Mouse (Mus musculus) limb, embryonic 13.5 days (tissue): Measurements from ENCODE around the gene Clec12b. TPM values are rescaled to one million over a fixed set of nuclear protein-coding genes. Genes with fewer than 3 reads are reported as not detected.

Source experiments
- ATAC-seq: fragments of 200-750 bp; cut with Nextera tagmentation; 2 replicates; pipeline ENCODE4 v1.8.0; 2017; ENCODE audit warnings: low read depth, moderate number of reproducible peaks, moderate TSS enrichment; ENCODE audit not compliant: low FRiP score
- H3K27ac ChIP-seq: fragments of 300-500 bp; sonication (generic); 2 replicates; pipeline ENCODE4 v1.5.1; 2015; ENCODE audit warnings: inconsistent platforms, mild to moderate bottlenecking, moderate library complexity
- H3K27me3 ChIP-seq: fragments of 300-500 bp; sonication (generic); 2 replicates; pipeline ENCODE4 v1.6.1; 2015; ENCODE audit warnings: mild to moderate bottlenecking, inconsistent platforms
- H3K36me3 ChIP-seq: fragments of 300-500 bp; sonication (generic); 2 replicates; pipeline ENCODE4 v1.6.1; 2015; ENCODE audit warnings: inconsistent platforms, mild to moderate bottlenecking, moderate library complexity
- H3K4me1 ChIP-seq: fragments of 300-500 bp; sonication (generic); 2 replicates; pipeline ENCODE4 v1.6.1; 2015; ENCODE audit warnings: inconsistent platforms
- H3K4me2 ChIP-seq: fragments of 300-500 bp; sonication (generic); replicated peaks from 2 replicates; pipeline ENCODE4 v1.6.1; 2015; ENCODE audit warnings: inconsistent platforms, mild to moderate bottlenecking, moderate library complexity
- H3K4me3 ChIP-seq: fragments of 300-500 bp; sonication (generic); 2 replicates; pipeline ENCODE4 v1.5.1; 2015; ENCODE audit warnings: moderate library complexity, mild to moderate bottlenecking, inconsistent platforms
- H3K9ac ChIP-seq: fragments of 300-500 bp; sonication (generic); 2 replicates; pipeline ENCODE4 v1.6.1; 2015; ENCODE audit warnings: mild to moderate bottlenecking, inconsistent platforms
- H3K9me3 ChIP-seq: fragments of 300-500 bp; sonication (generic); 2 replicates; pipeline ENCODE4 v1.6.1; 2016; ENCODE audit warnings: inconsistent platforms
- WGBS: fragments of 180-500 bp; shearing (Covaris S2); methylation state at CpG from one replicate; pipeline ENCODE4 v1.1.7; 2015; 5-methylcytosine and 5-hydroxymethylcytosine counted together
- polyA plus RNA-seq: library from polyadenylated mRNA; unstranded; fragments of >200 nt; fragmentation: Nextera tagmentation; extraction: Ambion mirVana; gene quantifications from 2 replicates; pipeline ENCODE4 v1.2.1, GENCODE M21; 2015

Gene Clec12b
- polyA plus RNA-seq, 1 experiment from 2014 or later, result 0.09 TPM

GRCm38 (mm10) chr6:129326016-129326415 lies 59.7 kb downstream of the Clec12b start:
- Histone ChIP-seq H3K4me1 (no peaks in the 10 kb centered on the region), H3K9me3 (no peaks in the 10 kb centered on the region), H3K4me3 (no peak overlapping the region), H3K36me3 (no peaks in the 10 kb centered on the region), H3K9ac (no peak overlapping the region), H3K27ac (no peak overlapping the region), H3K27me3 (no peaks in the 10 kb centered on the region), H3K4me2 (no peak overlapping the region)
- WGBS, result 83% methylated on average over 1 of the region's 1 CpGs
- no peak for ATAC-seq

Other genes starting within 250 kb of the Clec12b start
- 0.15 TPM in 1 of 2 replicates, not detected in the other for gene Clec2d, start 205.3 kb downstream of the Clec12b start, polyA plus RNA-seq
- gene Cd69, start 110.4 kb downstream of the Clec12b start, polyA plus RNA-seq, result 0.08 and 0.11 TPM in 2 replicates
- not detected in 2 replicates for gene 4922502D21Rik, start 54.1 kb downstream of the Clec12b start, polyA plus RNA-seq
- gene Clec12a, start 43.2 kb downstream of the Clec12b start, polyA plus RNA-seq, result 0.95 and 1.0 TPM in 2 replicates
- 1.6 and 2.1 TPM in 2 replicates for gene Clec1b, start 11.4 kb upstream of the Clec12b start, polyA plus RNA-seq
- gene Clec9a, start 23.0 kb upstream of the Clec12b start, polyA plus RNA-seq, result 0.13 and 0.22 TPM in 2 replicates
- gene Clec1a, start 66.1 kb upstream of the Clec12b start, polyA plus RNA-seq, result 2.3 TPM in 2 replicates
- gene Olr1, start 121.3 kb upstream of the Clec12b start, polyA plus RNA-seq, result not detected in 2 replicates
- gene Tmem52b, start 126.7 kb upstream of the Clec12b start, polyA plus RNA-seq, result 0.06 TPM in 1 of 2 replicates, not detected in the other
- 55.4 and 55.5 TPM in 2 replicates for gene Gabarapl1, start 147.3 kb upstream of the Clec12b start, polyA plus RNA-seq
- gene Klre1, start 192.0 kb upstream of the Clec12b start, polyA plus RNA-seq, result not detected in 2 replicates
- gene Klrd1, start 205.9 kb upstream of the Clec12b start, polyA plus RNA-seq, result 0.26 TPM in 1 of 2 replicates, not detected in the other
- gene Klrk1, start 238.0 kb upstream of the Clec12b start, polyA plus RNA-seq, result 0.04 and 0.18 TPM in 2 replicates